Comparison of ENCODE assay signal across 8 mouse cellular contexts in the genomic region with DNA sequence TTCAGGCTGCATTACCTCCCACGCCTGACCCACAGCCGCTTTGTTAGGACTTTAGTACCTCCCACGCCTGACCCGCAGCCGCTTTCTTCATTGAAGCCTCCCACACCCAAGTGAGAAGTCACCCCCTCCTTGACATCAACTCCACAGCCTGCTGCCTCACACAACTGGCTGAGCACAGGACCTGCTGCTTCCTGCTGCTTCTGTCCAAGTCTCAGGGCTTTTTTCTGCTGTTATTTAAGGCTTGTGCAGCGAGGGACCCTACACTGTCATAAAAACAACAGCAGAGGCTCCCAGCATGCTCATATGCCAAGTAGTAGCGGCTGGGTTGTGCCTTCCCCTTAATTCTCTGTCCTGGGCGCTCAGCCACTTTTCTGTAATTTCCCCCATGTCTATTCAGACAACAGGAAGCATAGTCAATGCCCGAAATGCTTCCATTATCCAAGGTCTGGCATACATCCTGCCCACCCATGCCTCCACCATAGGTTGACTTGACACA. TPM values are rescaled to one million over a fixed set of nuclear protein-coding genes. Genes with fewer than 3 reads are reported as not detected.
A peak's percentile ranks its signal among the peaks of the same experiment; 100 is the strongest.
DNase-seq lines count a peak whose midpoint lies in the region; ATAC-seq and TF ChIP-seq lines count a peak whose summit lies in the region.

No protein-coding gene starts in this region.

- H3K27me3 ChIP-seq in splenic B cell, adult 2 months (ENCODE audit: control insufficient read depth, insufficient read depth, low read length, poor library complexity, severe bottlenecking), result no peaks in the 10 kb centered on the region

- peak; percentile 58 for ATAC-seq in inflammation-experienced regulatory T-cells, adult 6 months

- DNase-seq in gastrocnemius, adult 2 months, result no peak
- no peak for DNase-seq in gastrocnemius, postnatal 36 days
- DNase-seq in right cerebral cortex, postnatal 4 days, result peak; percentile 22
- no peak for DNase-seq in right cerebral cortex, postnatal 36 days (ENCODE audit: low spot score in 2 of 2)
- peak; percentile 31 for DNase-seq in splenic B cell, adult 2 months (ENCODE audit: low read depth, low spot score)
- no peak for DNase-seq in urinary bladder, postnatal 10 days (ENCODE audit: low spot score)
- no peak for DNase-seq in layer of hippocampus, adult 9-11 months

- no peaks in the 10 kb centered on the region for H3K36me3 ChIP-seq in splenic B cell, adult 2 months (ENCODE audit: control insufficient read depth, insufficient read depth, low read length, poor library complexity, severe bottlenecking)

- intact Hi-C loops in gastrocnemius, adult 2 months (cut with DNase I), result no loop called here
- intact Hi-C loops in gastrocnemius, postnatal 36 days (cut with DNase I), result no loop called here

- no peak for TF ChIP-seq CTCF in gastrocnemius, adult 2 months (IDR thresholded peaks at IDR 0.05)

- peak overlapping the region; percentile 71 for H3K27ac ChIP-seq in gastrocnemius, adult 2 months

- no peak overlapping the region for H3K4me3 ChIP-seq in gastrocnemius, adult 2 months

RNA-seq across cellular contexts. Expression of a gene that starts 15.0 kb away (rescaled TPM):
- 1 to 10 TPM; 4.6 to 5.4 TPM for total RNA-seq in gastrocnemius, adult 2 months (2021)
- 1 to 10 TPM; 4.9 to 5.9 TPM for total RNA-seq in gastrocnemius, postnatal 36 days (2021)
- 10 to 100 TPM; 49.5 to 66.7 (median 56.5) TPM for polyA plus RNA-seq in inflammation-experienced regulatory T-cells, adult 6 months (2017; shearing (Covaris generic))

Comparison
In these comparisons a context has a peak if more than half of its experiments do, and no peak if none do; other contexts are left out.
1. DNase-seq: peak in right cerebral cortex, postnatal 4 days (single experiment) and splenic B cell, adult 2 months (single experiment); none in gastrocnemius, adult 2 months (single experiment), gastrocnemius, postnatal 36 days (0 of 2), right cerebral cortex, postnatal 36 days (0 of 2), urinary bladder, postnatal 10 days (single experiment) and layer of hippocampus, adult 9-11 months (single experiment).